Mouse (Mus musculus) c-Kit-positive CD71-positive TER-119-positive erythroid progenitor cells, embryonic 14.5 days (primary cell): Measurements from ENCODE around the gene Klra17.
"Not testable (repeated sequence)": the region's sequence is repeated elsewhere in the genome, so short reads cannot be mapped to it uniquely, and the experiment has no call there.

Experiments used
- DNase-seq: peaks from one replicate; pipeline ENCODE4 v3.0.0-alpha.2; 2013; ENCODE audit warnings: low spot score

Gene Klra17

GRCm38 (mm10) chr6:129876549-129876948 is at the start of gene Klra17:
Gene Klra17, minus strand, starts transcription at chr6:129876672.
- DNase-seq = no peak

DNA sequence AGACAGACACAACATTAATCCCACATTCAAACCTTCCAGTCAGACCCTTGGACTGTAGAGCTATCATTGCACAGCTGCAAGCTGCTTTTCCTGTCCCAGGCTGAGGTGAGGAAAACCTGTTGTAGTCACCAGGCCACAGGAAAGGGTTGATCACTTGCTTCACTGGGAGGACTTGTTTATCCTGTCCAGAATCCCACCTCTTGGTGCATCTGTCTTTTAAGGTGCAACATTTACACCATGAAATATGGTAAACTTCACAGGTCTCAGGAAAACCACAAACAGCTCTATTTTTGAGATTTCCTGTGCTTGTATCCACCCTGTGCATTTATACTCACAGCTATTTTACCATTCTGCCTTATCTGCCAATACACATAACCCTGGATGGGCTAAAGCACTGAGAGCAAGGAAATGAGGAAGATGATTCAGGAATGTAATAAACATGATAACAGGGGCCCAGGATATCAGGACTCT is 41.0 kb upstream of the Klra17 start, which contains the start of gene Klra5:
Gene Klra5, minus strand, starts transcription at position 175 of the 471 bp plus-strand sequence.
- not testable (repeated sequence) for DNase-seq

DNA sequence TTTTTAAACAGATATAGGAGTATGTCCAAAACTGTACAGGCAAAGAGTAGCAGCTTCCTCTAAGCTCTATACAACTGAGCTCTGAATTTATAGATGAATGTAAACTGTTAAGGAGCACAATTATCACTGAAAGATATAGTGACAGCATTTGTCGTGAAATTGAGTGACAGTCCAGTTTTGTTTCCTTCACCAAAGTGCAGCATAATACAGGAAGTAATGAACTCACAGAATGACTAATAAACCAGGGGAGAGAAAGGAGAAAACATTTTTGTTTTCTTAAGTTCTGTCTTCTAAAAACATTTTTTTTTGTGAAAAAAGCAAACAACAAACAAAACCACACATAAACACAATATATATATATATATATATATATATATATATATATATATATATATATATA is 40.5 kb upstream of the Klra17 start:
- no peak for DNase-seq

- DNase-seq = no peak
Observed at GRCm38 (mm10) chr6:129882525-129882924, 6.1 kb upstream of the Klra17 start.

- not testable (repeated sequence) for DNase-seq
Observed at GRCm38 (mm10) chr6:129862349-129862748, 14.1 kb downstream of the Klra17 start, which contains the start of gene Gm17631. Gene Gm17631, plus strand, starts transcription at chr6:129862649.

GRCm38 (mm10) chr6:129825559-129825958 is 50.9 kb downstream of the Klra17 start:
- DNase-seq = no peak

DNA sequence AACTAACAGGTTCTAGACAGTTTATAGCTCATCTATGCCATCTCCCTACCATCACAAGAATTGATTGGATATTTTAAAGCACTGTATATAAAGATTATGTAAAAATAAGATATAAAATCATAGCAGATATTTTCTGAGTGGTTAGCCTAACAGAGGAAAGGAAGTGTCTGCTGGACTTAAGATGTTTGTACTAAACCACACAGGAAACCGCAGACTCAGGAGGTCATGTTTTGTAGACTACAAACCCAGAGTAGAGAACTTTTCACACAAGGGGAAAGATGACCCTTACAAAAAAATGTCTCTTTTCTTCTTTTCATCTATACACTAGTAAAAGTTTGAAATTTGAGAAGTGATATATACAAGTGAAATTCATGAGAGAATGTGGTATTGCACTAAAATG is 52.5 kb downstream of the Klra17 start:
- no peak for DNase-seq

DNA sequence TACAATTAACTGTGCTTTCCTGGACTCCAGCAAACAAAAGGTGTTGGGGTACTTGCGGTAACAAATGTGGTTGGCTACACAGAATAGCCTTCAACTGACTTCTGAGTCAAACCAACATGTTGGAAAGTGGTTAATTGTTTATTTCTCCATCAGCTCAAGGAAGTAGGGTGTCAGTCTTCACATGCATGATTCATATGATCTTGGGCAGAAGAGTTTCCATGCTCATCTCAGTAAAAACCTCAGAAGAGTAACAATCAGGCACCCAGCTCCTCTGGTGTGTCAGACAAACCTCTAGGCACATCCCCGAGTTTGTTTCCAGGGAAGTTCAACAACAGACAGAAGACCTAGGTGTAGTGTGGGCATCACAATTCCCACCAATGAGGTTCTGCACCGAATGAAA is 58.7 kb downstream of the Klra17 start:
- DNase-seq = no peak

- not testable (repeated sequence) for DNase-seq
Observed at GRCm38 (mm10) chr6:129784170-129784569, 92.3 kb downstream of the Klra17 start, which contains the start of gene Gm156. Gene Gm156, minus strand, starts transcription at chr6:129784270.
